Mouse (Mus musculus) neutrophil, adult 5-6 weeks (primary cell): ENCODE data around the gene Gm6583. TPM values are rescaled to one million over a fixed set of nuclear protein-coding genes. Genes with fewer than 3 reads are reported as not detected.

Experiments
- total RNA-seq: library from RNA; stranded (forward); fragments of 200-1000 nt; gene quantifications from 2 replicates; pipeline ENCODE4 v1.2.3, GENCODE M21; 2017

Gm6583 gene
- total RNA-seq, 1 experiment from 2014 or later: not detected

Other genes with a start within 250 kb of the Gm6583 start
- gene Cryba4, start 103.5 kb downstream of the Gm6583 start, total RNA-seq: 1.2 and 2.9 TPM in 2 replicates
- gene Crybb1, start 100.2 kb downstream of the Gm6583 start, total RNA-seq: not detected in 2 replicates
- 46.1 and 53.4 TPM in 2 replicates for gene Tpst2, start 79.3 kb downstream of the Gm6583 start, total RNA-seq
- gene Tfip11, start 29.7 kb downstream of the Gm6583 start, total RNA-seq: 25.7 and 34.3 TPM in 2 replicates
- gene Srrd, start 13.0 kb downstream of the Gm6583 start, total RNA-seq: 11.1 and 18.3 TPM in 2 replicates
- 18.3 and 18.4 TPM in 2 replicates for gene Hps4, start 12.9 kb downstream of the Gm6583 start, total RNA-seq
- not detected in 2 replicates for gene Asphd2, start 38.8 kb upstream of the Gm6583 start, total RNA-seq
- not detected in 2 replicates for gene Gm6588, start 93.4 kb upstream of the Gm6583 start, total RNA-seq
- gene Sez6l, start 221.2 kb upstream of the Gm6583 start, total RNA-seq: not detected in 2 replicates